Mouse (Mus musculus): Measurements from ENCODE around the gene Cib4. TPM values are rescaled to one million over a fixed set of nuclear protein-coding genes. Genes with fewer than 3 reads are reported as not detected.

Gene Cib4
- polyA plus RNA-seq (2014; fragmentation: Nextera tagmentation; extraction: Ambion mirVana), result not detected in 2 replicates

DNA sequence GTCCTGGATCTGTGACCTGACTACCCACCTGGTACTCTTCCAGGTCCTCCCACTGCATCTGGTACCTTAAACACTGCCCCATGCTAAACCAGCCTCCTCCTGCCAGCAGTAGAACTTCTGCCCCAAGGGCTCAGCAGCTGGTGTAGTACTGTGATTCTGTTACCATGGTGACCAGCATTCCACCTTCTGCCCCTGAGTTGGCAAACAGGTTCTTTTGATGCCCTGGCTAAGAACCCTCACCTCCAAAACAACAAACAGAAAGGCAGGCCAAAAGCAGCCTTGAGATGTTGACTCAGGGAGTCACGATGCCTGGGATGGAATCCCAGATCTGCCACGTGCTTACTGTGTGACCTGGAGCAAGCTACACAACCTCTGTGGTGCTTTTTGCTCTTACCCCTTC is at the start of gene Cib4:
TSS of gene Cib4 (minus strand) at position 139 of the 400 bp plus-strand sequence.
- Histone ChIP-seq H3K4me2 (ENCODE audit: low read depth, low read length) (no peak within 1 kb of the TSS), H3K4me3 (ENCODE audit: low read depth, low read length) (no peak within 1 kb of the TSS), H3K9me3 (ENCODE audit: control insufficient read depth, low read length) (no peaks in the 10 kb centered on the region), H3K36me3 (ENCODE audit: control insufficient read depth, insufficient read depth, low read length) (no peaks in the 10 kb centered on the region), H3K27ac (ENCODE audit: low read depth, low read length) (no peak within 1 kb of the TSS), H3K9ac (replicated peaks; ENCODE audit: low read depth, low read length) (no peak within 1 kb of the TSS), H3K27me3 (ENCODE audit: control insufficient read depth, insufficient read depth, low read length) (no peaks in the 10 kb centered on the region), H3K4me1 (ENCODE audit: control insufficient read depth, insufficient read depth, low read length) (no peaks in the 10 kb centered on the region)
- WGBS, result 60% methylated on average over 2 of the region's 2 CpGs
- ATAC-seq (ENCODE audit: low read depth), result no peak

DNA sequence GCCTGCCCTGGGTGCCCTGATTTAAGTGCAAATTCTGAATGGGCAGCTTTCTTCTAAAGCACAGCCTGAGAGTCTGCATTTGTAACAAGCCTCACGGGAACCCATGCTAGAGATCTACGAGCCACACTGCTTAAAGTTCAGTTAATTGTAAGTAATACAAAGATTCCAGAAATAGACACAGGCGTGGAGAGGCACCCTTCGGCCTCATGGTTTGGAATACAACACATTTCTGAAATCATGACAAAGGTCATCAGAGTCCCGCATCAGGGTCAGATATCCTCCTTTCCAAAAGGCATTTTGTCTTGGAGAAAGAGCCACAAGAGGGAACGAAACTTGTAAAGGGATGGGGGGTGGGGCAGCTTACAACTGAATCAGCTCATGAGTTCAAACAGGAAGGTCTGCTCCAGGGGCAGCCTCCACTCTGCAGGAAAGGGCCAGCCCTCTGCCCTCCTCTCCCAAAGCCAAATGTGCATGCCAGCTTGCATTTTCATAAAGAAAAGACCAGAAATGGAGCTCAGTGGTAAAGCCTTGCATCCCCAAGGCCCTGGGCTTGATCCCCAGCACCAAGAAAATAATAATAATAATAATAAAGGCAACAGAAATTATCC is 49.4 kb upstream of the Cib4 start:
- no peak overlapping the region for H3K4me2 ChIP-seq (ENCODE audit: low read depth, low read length)
- H3K27me3 ChIP-seq (ENCODE audit: control insufficient read depth, insufficient read depth, low read length), result no peaks in the 10 kb centered on the region
- H3K9me3 ChIP-seq (ENCODE audit: control insufficient read depth, low read length), result no peaks in the 10 kb centered on the region
- H3K27ac ChIP-seq (ENCODE audit: low read depth, low read length), result no peak overlapping the region
- no peaks in the 10 kb centered on the region for H3K4me1 ChIP-seq (ENCODE audit: control insufficient read depth, insufficient read depth, low read length)
- 42% methylated on average over 6 of the region's 6 CpGs for WGBS
- no peaks in the 10 kb centered on the region for H3K36me3 ChIP-seq (ENCODE audit: control insufficient read depth, insufficient read depth, low read length)
- H3K9ac ChIP-seq (replicated peaks; ENCODE audit: low read depth, low read length), result no peak overlapping the region
- no peak for ATAC-seq (ENCODE audit: low read depth)
- H3K4me3 ChIP-seq (ENCODE audit: low read depth, low read length), result no peak overlapping the region

DNA sequence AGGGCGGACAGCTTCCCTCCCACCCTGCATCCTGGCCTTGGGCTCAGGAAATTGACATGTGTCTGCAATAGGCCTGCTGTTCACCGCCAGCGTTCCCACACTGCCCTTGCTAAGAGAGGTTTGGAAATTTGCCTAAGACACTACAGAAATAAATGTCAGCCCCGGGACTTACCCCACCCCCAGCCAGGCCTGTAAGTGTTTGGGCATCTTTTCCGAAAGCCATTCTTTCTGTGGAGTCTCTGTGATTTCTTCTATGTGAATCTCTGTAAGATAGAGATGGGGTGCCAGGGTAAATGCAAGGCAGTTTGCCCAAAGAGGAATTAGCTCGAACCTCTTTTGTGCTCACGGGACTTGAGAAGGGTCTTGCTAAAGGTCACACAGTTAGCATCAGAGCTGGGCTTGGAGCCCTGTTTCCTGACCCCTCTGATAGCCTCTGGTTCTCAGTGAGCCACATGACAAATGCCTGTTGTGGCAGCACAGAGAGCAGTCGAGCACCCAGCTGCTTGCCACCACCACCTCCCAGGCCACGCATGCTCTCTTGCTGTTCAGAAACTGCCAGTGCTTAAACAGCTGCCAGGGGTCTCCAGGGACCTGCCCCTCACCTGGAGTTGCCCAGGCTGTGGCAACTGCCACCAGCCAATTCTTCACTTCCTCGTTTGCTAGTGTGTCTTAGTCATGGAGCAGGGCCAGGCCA is 48.3 kb upstream of the Cib4 start:
- H3K27ac ChIP-seq (ENCODE audit: low read depth, low read length), result no peak overlapping the region
- 47% methylated on average over 10 of the region's 10 CpGs for WGBS
- ATAC-seq (ENCODE audit: low read depth), result no peak

DNA sequence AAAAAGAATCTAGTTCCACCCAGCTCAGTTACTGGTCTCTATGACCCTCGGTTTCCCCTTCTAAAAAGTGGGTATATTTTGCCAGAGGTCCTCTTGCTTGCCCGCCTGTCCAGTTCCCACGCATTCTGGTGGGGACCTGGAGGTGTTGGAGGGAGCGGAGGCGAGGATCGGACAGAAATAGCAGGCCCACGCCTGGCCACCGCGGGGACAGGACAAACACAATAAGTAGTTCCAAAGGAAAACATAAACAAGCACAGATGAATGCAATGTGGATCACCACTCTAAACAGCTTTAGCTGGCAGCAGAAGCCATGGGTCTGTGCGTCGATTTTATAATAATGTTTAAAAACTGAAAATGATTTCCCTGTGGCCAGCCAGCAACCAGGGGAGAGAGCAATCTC is 47.7 kb upstream of the Cib4 start:
- H3K4me3 ChIP-seq (ENCODE audit: low read depth, low read length), result no peak overlapping the region
- H3K4me2 ChIP-seq (ENCODE audit: low read depth, low read length), result no peak overlapping the region
- H3K9me3 ChIP-seq (ENCODE audit: control insufficient read depth, low read length), result no peaks in the 10 kb centered on the region
- 88% methylated on average over 11 of the region's 11 CpGs for WGBS
- 0 out of 2 replicates have a peak overlapping the region, but pooled peaks have one; percentile 11 for H3K9ac ChIP-seq (replicated peaks; ENCODE audit: low read depth, low read length)
- no peak for ATAC-seq (ENCODE audit: low read depth)
- H3K36me3 ChIP-seq (ENCODE audit: control insufficient read depth, insufficient read depth, low read length), result no peaks in the 10 kb centered on the region
- peaks cover 3% of the 10 kb centered on the region; the same call in 1 of the 2 replicates for H3K27me3 ChIP-seq (ENCODE audit: control insufficient read depth, insufficient read depth, low read length)
- H3K27ac ChIP-seq (ENCODE audit: low read depth, low read length), result no peak overlapping the region
- H3K4me1 ChIP-seq (ENCODE audit: control insufficient read depth, insufficient read depth, low read length), result peaks cover 5% of the 10 kb centered on the region; the same call in 1 of the 2 replicates

More for the DNA sequence above, 48.3 kb upstream of the Cib4 start:
- Histone ChIP-seq H3K4me1 (ENCODE audit: control insufficient read depth, insufficient read depth, low read length) (peaks cover under 1% of the 10 kb centered on the region; the same call in 1 of the 2 replicates), H3K36me3 (ENCODE audit: control insufficient read depth, insufficient read depth, low read length) (no peaks in the 10 kb centered on the region), H3K27me3 (ENCODE audit: control insufficient read depth, insufficient read depth, low read length) (no peaks in the 10 kb centered on the region), H3K9me3 (ENCODE audit: control insufficient read depth, low read length) (no peaks in the 10 kb centered on the region), H3K4me2 (ENCODE audit: low read depth, low read length) (no peak overlapping the region), H3K9ac (replicated peaks; ENCODE audit: low read depth, low read length) (0 out of 2 replicates have a peak overlapping the region, but pooled peaks have one; percentile 11), H3K4me3 (ENCODE audit: low read depth, low read length) (no peak overlapping the region)

DNA sequence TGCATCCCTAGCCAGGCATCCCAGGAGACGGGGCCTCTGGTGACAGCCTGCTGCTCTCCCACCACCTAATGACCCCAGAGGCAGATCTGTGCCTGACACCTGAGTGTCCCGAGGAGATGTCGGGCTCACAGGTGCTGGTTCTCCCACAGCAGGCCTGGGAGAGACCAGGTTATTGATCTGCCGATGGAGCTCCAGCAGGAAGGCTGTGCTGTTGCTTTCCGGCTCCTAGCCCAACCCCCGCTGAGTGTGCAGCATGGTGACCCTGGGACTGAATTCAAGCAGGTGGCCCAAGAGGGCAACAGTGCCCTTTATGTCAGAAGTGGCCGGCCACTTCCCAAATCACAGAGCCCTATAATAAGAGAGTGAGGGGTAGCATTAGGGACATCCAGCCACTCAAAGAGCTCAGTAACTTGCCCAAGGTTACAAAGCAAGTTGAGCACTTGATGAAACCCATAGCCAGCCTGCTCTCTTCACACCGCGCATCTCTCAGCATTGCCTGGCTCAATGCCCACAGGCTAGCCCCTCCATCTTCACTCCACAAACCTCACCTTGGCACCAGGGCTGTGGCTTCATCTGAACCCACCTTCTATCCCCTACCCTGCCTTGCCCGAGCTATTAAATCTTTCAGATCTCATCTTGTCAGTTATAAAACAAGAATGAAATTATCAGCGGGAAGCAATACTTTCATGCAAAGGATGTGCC is 46.8 kb upstream of the Cib4 start:
- Histone ChIP-seq H3K9me3 (ENCODE audit: control insufficient read depth, low read length) (no peaks in the 10 kb centered on the region), H3K4me3 (ENCODE audit: low read depth, low read length) (no peak overlapping the region), H3K4me1 (ENCODE audit: control insufficient read depth, insufficient read depth, low read length) (peaks cover 5% of the 10 kb centered on the region; the same call in 1 of the 2 replicates), H3K27ac (ENCODE audit: low read depth, low read length) (no peak overlapping the region), H3K27me3 (ENCODE audit: control insufficient read depth, insufficient read depth, low read length) (peaks cover 3% of the 10 kb centered on the region; the same call in 1 of the 2 replicates), H3K4me2 (ENCODE audit: low read depth, low read length) (no peak overlapping the region), H3K36me3 (ENCODE audit: control insufficient read depth, insufficient read depth, low read length) (no peaks in the 10 kb centered on the region), H3K9ac (replicated peaks; ENCODE audit: low read depth, low read length) (no peak overlapping the region)
- 84% methylated on average over 11 of the region's 11 CpGs for WGBS
- ATAC-seq (ENCODE audit: low read depth), result no peak

DNA sequence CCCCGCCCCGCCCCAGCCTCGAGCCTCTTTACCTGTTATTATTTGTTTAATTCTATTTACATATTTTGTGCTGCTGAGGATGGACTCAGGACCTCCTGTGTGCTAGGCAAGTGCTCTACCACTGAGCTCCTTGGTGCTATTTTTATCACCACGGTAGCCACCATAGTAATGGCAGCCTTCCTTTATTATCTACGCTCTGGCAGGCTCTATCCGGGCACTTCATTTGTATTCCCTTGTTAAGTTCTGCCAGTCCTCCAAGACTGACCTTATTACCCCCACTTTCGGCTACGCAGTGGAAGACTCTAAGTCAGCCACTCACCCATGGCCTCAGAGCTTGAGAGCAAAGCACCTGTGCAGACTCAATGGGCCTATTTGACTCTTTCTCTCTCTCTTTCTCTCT is 46.1 kb upstream of the Cib4 start:
- 71% methylated on average over 8 of the region's 8 CpGs for WGBS
- Histone ChIP-seq H3K4me2 (ENCODE audit: low read depth, low read length) (no peak overlapping the region), H3K36me3 (ENCODE audit: control insufficient read depth, insufficient read depth, low read length) (no peaks in the 10 kb centered on the region), H3K4me3 (ENCODE audit: low read depth, low read length) (no peak overlapping the region), H3K4me1 (ENCODE audit: control insufficient read depth, insufficient read depth, low read length) (peaks cover 5% of the 10 kb centered on the region; the same call in 1 of the 2 replicates), H3K27me3 (ENCODE audit: control insufficient read depth, insufficient read depth, low read length) (peaks cover 3% of the 10 kb centered on the region; the same call in 1 of the 2 replicates), H3K9ac (replicated peaks; ENCODE audit: low read depth, low read length) (no peak overlapping the region), H3K27ac (ENCODE audit: low read depth, low read length) (no peak overlapping the region), H3K9me3 (ENCODE audit: control insufficient read depth, low read length) (no peaks in the 10 kb centered on the region)
- ATAC-seq (ENCODE audit: low read depth), result no peak

DNA sequence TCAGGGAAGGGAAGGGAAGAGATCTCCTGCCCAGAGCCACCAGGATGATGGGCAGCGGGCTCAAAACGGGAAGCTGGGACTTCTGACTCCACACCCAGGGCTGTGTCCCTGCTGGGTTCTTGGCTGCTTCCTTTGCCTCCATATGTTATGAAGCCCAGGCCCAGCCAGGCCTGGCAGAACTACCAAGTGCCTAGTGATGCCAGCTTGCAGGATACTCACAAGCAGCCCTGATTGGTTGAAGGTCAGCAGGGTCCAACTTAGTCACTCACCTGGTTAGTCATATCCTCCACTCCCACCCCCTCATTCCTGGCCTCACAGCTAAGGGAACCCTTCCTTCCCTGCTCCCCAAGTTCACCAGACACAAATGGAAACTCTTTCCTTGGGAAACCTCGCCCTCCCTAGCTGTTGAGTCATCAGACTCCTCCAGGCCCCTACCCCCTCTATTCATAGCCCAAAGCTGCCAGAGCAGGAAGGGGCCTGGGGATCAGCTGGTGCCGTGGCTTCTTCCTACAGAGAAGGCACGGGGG is 45.6 kb upstream of the Cib4 start:
- H3K4me1 ChIP-seq (ENCODE audit: control insufficient read depth, insufficient read depth, low read length), result peaks cover 5% of the 10 kb centered on the region; the same call in 1 of the 2 replicates
- peaks cover 6% of the 10 kb centered on the region; the same call in 1 of the 2 replicates for H3K27me3 ChIP-seq (ENCODE audit: control insufficient read depth, insufficient read depth, low read length)
- no peak overlapping the region for H3K4me2 ChIP-seq (ENCODE audit: low read depth, low read length)
- no peak for ATAC-seq (ENCODE audit: low read depth)
- H3K9ac ChIP-seq (replicated peaks; ENCODE audit: low read depth, low read length), result no peak overlapping the region
- H3K4me3 ChIP-seq (ENCODE audit: low read depth, low read length), result no peak overlapping the region
- no peaks in the 10 kb centered on the region for H3K9me3 ChIP-seq (ENCODE audit: control insufficient read depth, low read length)
- WGBS, result 70% methylated on average over 5 of the region's 5 CpGs
- H3K36me3 ChIP-seq (ENCODE audit: control insufficient read depth, insufficient read depth, low read length), result no peaks in the 10 kb centered on the region
- no peak overlapping the region for H3K27ac ChIP-seq (ENCODE audit: low read depth, low read length)

DNA sequence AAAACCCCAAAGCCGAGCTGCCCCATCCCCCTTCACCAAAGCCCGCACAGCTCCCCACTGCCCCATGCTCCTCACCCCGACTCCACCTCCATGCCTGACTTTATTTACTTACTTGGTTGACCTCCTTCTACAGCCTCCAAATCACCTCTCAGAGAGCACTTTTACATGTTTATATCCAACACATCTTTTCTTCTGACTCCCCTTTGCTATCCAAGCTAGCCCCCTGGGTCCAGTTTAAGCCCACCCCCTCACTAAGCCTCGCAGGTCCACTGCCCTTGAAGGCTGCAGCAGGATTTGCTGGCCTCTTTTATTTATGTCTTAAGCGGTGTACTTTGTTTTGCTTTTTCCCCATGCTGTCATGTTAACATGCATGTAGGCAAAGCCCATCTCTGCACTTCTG is 44.6 kb upstream of the Cib4 start:
- Histone ChIP-seq H3K27me3 (ENCODE audit: control insufficient read depth, insufficient read depth, low read length) (peaks cover 6% of the 10 kb centered on the region; the same call in 1 of the 2 replicates), H3K4me3 (ENCODE audit: low read depth, low read length) (no peak overlapping the region), H3K9ac (replicated peaks; ENCODE audit: low read depth, low read length) (no peak overlapping the region), H3K4me2 (ENCODE audit: low read depth, low read length) (peak overlapping the region; percentile 91; the same call in 1 of the 2 replicates), H3K4me1 (ENCODE audit: control insufficient read depth, insufficient read depth, low read length) (peaks cover 5% of the 10 kb centered on the region; the same call in 1 of the 2 replicates), H3K36me3 (ENCODE audit: control insufficient read depth, insufficient read depth, low read length) (no peaks in the 10 kb centered on the region), H3K9me3 (ENCODE audit: control insufficient read depth, low read length) (no peaks in the 10 kb centered on the region), H3K27ac (ENCODE audit: low read depth, low read length) (no peak overlapping the region)
- 76% methylated on average over 5 of the region's 5 CpGs for WGBS
- ATAC-seq (ENCODE audit: low read depth), result no peak

Data from neural tube, embryonic 14.5 days (tissue).